Mouse (Mus musculus) embryonic fibroblast, embryonic 13.5 days (primary cell): Measurements from ENCODE around the gene A630001G21Rik.

Source experiments
- CTCF ChIP-seq: IDR thresholded peaks from 2 replicates; pipeline ENCODE4 v1.5.1; 2011; ENCODE audit warnings: mild to moderate bottlenecking, control low read depth, low read length, moderate library complexity, borderline replicate concordance; ENCODE audit not compliant: insufficient read depth
- POLR2A ChIP-seq: IDR thresholded peaks from 2 replicates; pipeline ENCODE4 v1.6.1; 2011; ENCODE audit warnings: low read depth, mild to moderate bottlenecking, control low read depth, low read length, moderate library complexity

DNA sequence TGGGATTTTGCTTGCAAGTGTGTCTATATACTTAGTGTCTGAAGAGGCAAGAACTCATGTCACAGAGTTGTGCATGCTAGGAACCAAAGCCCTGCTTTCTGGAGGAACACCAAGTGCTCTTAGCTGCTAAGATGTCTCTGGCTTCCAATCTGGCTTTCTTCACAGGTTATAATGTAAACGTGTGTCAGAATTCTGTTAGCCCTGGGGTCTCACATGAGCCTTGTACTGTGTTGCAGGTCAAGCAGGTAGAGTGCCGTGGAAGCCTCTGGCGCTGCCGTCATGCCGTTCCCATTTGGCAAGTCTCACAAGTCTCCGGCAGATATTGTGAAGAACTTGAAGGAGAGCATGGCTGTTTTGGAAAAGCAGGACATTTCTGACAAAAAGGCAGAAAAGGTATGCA, 39.7 kb upstream of the A630001G21Rik start:
- TF ChIP-seq CTCF (no peak), POLR2A (no peak)
